Mouse (Mus musculus): Measurements from ENCODE around the gene 4930590J08Rik. TPM values are rescaled to one million over a fixed set of nuclear protein-coding genes. Genes with fewer than 3 reads are reported as not detected.

4930590J08Rik gene
- polyA plus RNA-seq, 1 experiment from 2014 or later, result 1.2 TPM

- ATAC-seq (ENCODE audit: low FRiP score), result no peak
- 56% methylated on average over 9 of the region's 9 CpGs for WGBS
- no peaks in the 10 kb centered on the region for H3K9me3 ChIP-seq (replicated peaks)
Measured at GRCm38 (mm10) chr6:91972201-91972646, 69.6 kb downstream of the 4930590J08Rik start.

GRCm38 (mm10) chr6:91973972-91974371, 71.4 kb downstream of the 4930590J08Rik start:
- Histone ChIP-seq H3K4me1 (peaks cover 8% of the 10 kb centered on the region), H3K4me2 (replicated peaks) (no peak overlapping the region), H3K9me3 (replicated peaks) (no peaks in the 10 kb centered on the region), H3K27ac (no peak overlapping the region), H3K9ac (no peak overlapping the region), H3K36me3 (no peaks in the 10 kb centered on the region), H3K27me3 (peaks cover 21% of the 10 kb centered on the region), H3K4me3 (no peak overlapping the region)
- 81% methylated on average over 6 of the region's 6 CpGs for WGBS
- no peak for ATAC-seq (ENCODE audit: low FRiP score)

More at GRCm38 (mm10) chr6:91972201-91972646, 69.6 kb downstream of the 4930590J08Rik start:
- Histone ChIP-seq H3K27ac (no peak overlapping the region), H3K4me2 (replicated peaks) (no peak overlapping the region), H3K9ac (no peak overlapping the region), H3K27me3 (peaks cover 8% of the 10 kb centered on the region), H3K36me3 (no peaks in the 10 kb centered on the region), H3K4me3 (no peak overlapping the region), H3K4me1 (peaks cover 5% of the 10 kb centered on the region)

- peak; percentile 60; the same call in 1 of the 2 replicates for ATAC-seq (ENCODE audit: low FRiP score)
- 1% methylated on average over 33 of the region's 62 CpGs for WGBS
- Histone ChIP-seq H3K9ac (peak within 1 kb of the TSS; percentile 64), H3K4me2 (replicated peaks) (peak within 1 kb of the TSS; percentile 85), H3K36me3 (no peaks in the 10 kb centered on the region), H3K27ac (no peak within 1 kb of the TSS), H3K4me3 (peak within 1 kb of the TSS; percentile 52), H3K4me1 (peaks cover 13% of the 10 kb centered on the region), H3K9me3 (replicated peaks) (no peaks in the 10 kb centered on the region), H3K27me3 (peaks cover 34% of the 10 kb centered on the region)
Measured at GRCm38 (mm10) chr6:91978371-91979300, 76.0 kb downstream of the 4930590J08Rik start, which contains the start of gene Fgd5. Fgd5 (plus strand) TSS chr6:91978878.

- ATAC-seq (ENCODE audit: low FRiP score), result no peak
- no peaks in the 10 kb centered on the region for H3K9me3 ChIP-seq (replicated peaks)
- no peak overlapping the region for H3K27ac ChIP-seq
- H3K27me3 ChIP-seq, result peaks cover 34% of the 10 kb centered on the region
- H3K4me2 ChIP-seq (replicated peaks), result peak overlapping the region; percentile 85
- H3K36me3 ChIP-seq, result no peaks in the 10 kb centered on the region
- peak overlapping the region; percentile 52 for H3K4me3 ChIP-seq
- WGBS, result 7% methylated on average over 23 of the region's 23 CpGs
- H3K4me1 ChIP-seq, result peaks cover 13% of the 10 kb centered on the region
- peak overlapping the region; percentile 64 for H3K9ac ChIP-seq
Measured at GRCm38 (mm10) chr6:91979301-91979996, 76.8 kb downstream of the 4930590J08Rik start.

- Histone ChIP-seq H3K36me3 (no peaks in the 10 kb centered on the region), H3K27ac (no peak overlapping the region), H3K9me3 (replicated peaks) (no peaks in the 10 kb centered on the region), H3K4me3 (peak overlapping the region; percentile 52; the same call in 1 of the 2 replicates), H3K9ac (no peak overlapping the region), H3K4me2 (replicated peaks) (peak overlapping the region; percentile 85), H3K4me1 (peaks cover 13% of the 10 kb centered on the region), H3K27me3 (peaks cover 34% of the 10 kb centered on the region)
- WGBS, result 66% methylated on average over 3 of the region's 3 CpGs
- ATAC-seq (ENCODE audit: low FRiP score), result no peak
Measured at GRCm38 (mm10) chr6:91980011-91980410, 77.4 kb downstream of the 4930590J08Rik start.

- no peak for ATAC-seq (ENCODE audit: low FRiP score)
- 92% methylated on average over 8 of the region's 8 CpGs for WGBS
- no peaks in the 10 kb centered on the region for H3K36me3 ChIP-seq
Measured at GRCm38 (mm10) chr6:91990101-91990500, 87.5 kb downstream of the 4930590J08Rik start.

GRCm38 (mm10) chr6:91992823-91993222, 90.2 kb downstream of the 4930590J08Rik start:
- ATAC-seq (ENCODE audit: low FRiP score), result no peak
- no peaks in the 10 kb centered on the region for H3K36me3 ChIP-seq
- 77% methylated on average over 2 of the region's 2 CpGs for WGBS
- no peak overlapping the region for H3K27ac ChIP-seq
- H3K9ac ChIP-seq, result no peak overlapping the region
- 0 out of 2 replicates have a peak, but pooled peaks cover 7% of the 10 kb centered on the region for H3K4me1 ChIP-seq
- no peaks in the 10 kb centered on the region for H3K9me3 ChIP-seq (replicated peaks)
- no peak overlapping the region for H3K4me2 ChIP-seq (replicated peaks)
- H3K4me3 ChIP-seq, result no peak overlapping the region
- no peaks in the 10 kb centered on the region; the same call in 1 of the 2 replicates for H3K27me3 ChIP-seq

More at GRCm38 (mm10) chr6:91990101-91990500, 87.5 kb downstream of the 4930590J08Rik start:
- Histone ChIP-seq H3K27ac (no peak overlapping the region), H3K4me1 (0 out of 2 replicates have a peak, but pooled peaks cover 4% of the 10 kb centered on the region), H3K9ac (no peak overlapping the region), H3K4me2 (replicated peaks) (no peak overlapping the region), H3K27me3 (no peaks in the 10 kb centered on the region; the same call in 1 of the 2 replicates), H3K9me3 (replicated peaks) (no peaks in the 10 kb centered on the region), H3K4me3 (no peak overlapping the region)

- H3K4me2 ChIP-seq (replicated peaks), result no peak overlapping the region
- no peak overlapping the region for H3K27ac ChIP-seq
- H3K4me3 ChIP-seq, result no peak overlapping the region
- H3K9ac ChIP-seq, result no peak overlapping the region
- H3K36me3 ChIP-seq, result no peaks in the 10 kb centered on the region
- H3K9me3 ChIP-seq (replicated peaks), result no peaks in the 10 kb centered on the region
- ATAC-seq (ENCODE audit: low FRiP score), result no peak
- 0 out of 2 replicates have a peak, but pooled peaks cover 7% of the 10 kb centered on the region for H3K4me1 ChIP-seq
- 70% methylated on average over 8 of the region's 8 CpGs for WGBS
- H3K27me3 ChIP-seq, result no peaks in the 10 kb centered on the region; the same call in 1 of the 2 replicates
Measured at GRCm38 (mm10) chr6:91993795-91994505, 91.3 kb downstream of the 4930590J08Rik start.

- Histone ChIP-seq H3K9ac (no peak overlapping the region), H3K36me3 (no peaks in the 10 kb centered on the region), H3K27ac (peak overlapping the region; percentile 70), H3K4me3 (no peak overlapping the region), H3K4me2 (replicated peaks) (peak overlapping the region; percentile 14; the same call in 1 of the 2 replicates), H3K27me3 (no peaks in the 10 kb centered on the region; the same call in 1 of the 2 replicates), H3K9me3 (replicated peaks) (no peaks in the 10 kb centered on the region), H3K4me1 (0 out of 2 replicates have a peak, but pooled peaks cover 7% of the 10 kb centered on the region)
- ATAC-seq (ENCODE audit: low FRiP score), result 0 out of 2 replicates have a peak, but pooled peaks have one; percentile 12
- 46% methylated on average over 8 of the region's 8 CpGs for WGBS
Measured at GRCm38 (mm10) chr6:91996072-91996471, 93.5 kb downstream of the 4930590J08Rik start.

All from hindbrain, embryonic 12.5 days (tissue).